Mouse (Mus musculus): Measurements from ENCODE around the gene Tcam1.

Tcam1 gene

GRCm38 (mm10) chr11:106276454-106276853 lies at the start of gene Tcam1:
Tcam1 (plus strand) TSS chr11:106276672.
- peak; percentile 97 for DNase-seq

- peak; percentile 11 for DNase-seq
Measured at GRCm38 (mm10) chr11:106233978-106234377, 42.5 kb upstream of the Tcam1 start.

GRCm38 (mm10) chr11:106246834-106247233 lies 29.6 kb upstream of the Tcam1 start:
- DNase-seq, result no peak

- no peak for DNase-seq
Measured at GRCm38 (mm10) chr11:106249326-106249725, 27.1 kb upstream of the Tcam1 start.

- no peak for DNase-seq
Measured at GRCm38 (mm10) chr11:106254767-106255166, 21.7 kb upstream of the Tcam1 start.

- no peak for DNase-seq
Measured at GRCm38 (mm10) chr11:106255174-106255573, 21.3 kb upstream of the Tcam1 start.

- peak; percentile 98 for DNase-seq
Measured at GRCm38 (mm10) chr11:106255685-106256451, 20.6 kb upstream of the Tcam1 start, which contains the start of the genes Ftsj3 and Psmc5. Ftsj3 (minus strand) TSS chr11:106256079. Psmc5 (plus strand) TSS chr11:106256154.

- DNase-seq, result peak; percentile 33
Measured at GRCm38 (mm10) chr11:106256775-106257174, 19.7 kb upstream of the Tcam1 start.

- no peak for DNase-seq
Measured at GRCm38 (mm10) chr11:106260826-106261450, 15.5 kb upstream of the Tcam1 start.

- DNase-seq, result no peak
Measured at GRCm38 (mm10) chr11:106263963-106264362, 12.5 kb upstream of the Tcam1 start.

GRCm38 (mm10) chr11:106264988-106265387 lies 11.5 kb upstream of the Tcam1 start:
- DNase-seq, result no peak

GRCm38 (mm10) chr11:106265570-106265969 lies 10.9 kb upstream of the Tcam1 start:
- no peak for DNase-seq

GRCm38 (mm10) chr11:106266431-106266830 lies 10.0 kb upstream of the Tcam1 start:
- no peak for DNase-seq

- no peak for DNase-seq
Measured at GRCm38 (mm10) chr11:106267311-106267852, 9.1 kb upstream of the Tcam1 start.

GRCm38 (mm10) chr11:106267871-106268270 lies 8.6 kb upstream of the Tcam1 start:
- DNase-seq, result no peak

GRCm38 (mm10) chr11:106268326-106269059 lies 8.0 kb upstream of the Tcam1 start:
- no peak for DNase-seq

GRCm38 (mm10) chr11:106269060-106269431 lies 7.4 kb upstream of the Tcam1 start:
- DNase-seq, result peak; percentile 77

- no peak for DNase-seq
Measured at GRCm38 (mm10) chr11:106271131-106271793, 5.2 kb upstream of the Tcam1 start.

GRCm38 (mm10) chr11:106271794-106272643 lies 4.5 kb upstream of the Tcam1 start:
- DNase-seq, result no peak

GRCm38 (mm10) chr11:106272644-106273310 lies 3.7 kb upstream of the Tcam1 start, which contains the start of gene Smarcd2:
Smarcd2 (minus strand) TSS chr11:106272972.
- DNase-seq, result peak; percentile 99

- DNase-seq, result no peak
Measured at GRCm38 (mm10) chr11:106273311-106273684, 3.2 kb upstream of the Tcam1 start.
